Mouse (Mus musculus) liver, embryonic 13.5 days (tissue): ENCODE measurements around the gene Arrdc5. TPM values are rescaled to one million over a fixed set of nuclear protein-coding genes. Genes with fewer than 3 reads are reported as not detected.

Experiments used
- ATAC-seq: fragments of 200-750 bp; cut with Nextera tagmentation; 2 replicates; pipeline ENCODE4 v1.8.0; 2017; ENCODE audit warnings: low read depth, mild to moderate bottlenecking, moderate number of reproducible peaks, moderate library complexity
- DNase-seq: peaks from one replicate; pipeline ENCODE4 v3.0.0; 2022
- H3K27ac ChIP-seq: fragments of 300-500 bp; sonication (generic); 2 replicates; pipeline ENCODE4 v1.5.1; 2015; ENCODE audit warnings: moderate library complexity, mild to moderate bottlenecking, inconsistent platforms
- H3K27me3 ChIP-seq: fragments of 300-500 bp; sonication (generic); 2 replicates; pipeline ENCODE4 v1.6.1; 2015; ENCODE audit warnings: mild to moderate bottlenecking, inconsistent platforms
- H3K36me3 ChIP-seq: fragments of 300-500 bp; sonication (generic); 2 replicates; pipeline ENCODE4 v1.6.1; 2015; ENCODE audit warnings: mild to moderate bottlenecking, inconsistent platforms
- H3K4me1 ChIP-seq: fragments of 300-500 bp; sonication (generic); replicated peaks from 2 replicates; pipeline ENCODE4 v1.6.1; 2015; ENCODE audit warnings: inconsistent platforms
- H3K4me2 ChIP-seq: fragments of 300-500 bp; sonication (generic); 2 replicates; pipeline ENCODE4 v1.6.1; 2015; ENCODE audit warnings: inconsistent platforms, mild to moderate bottlenecking, moderate library complexity
- H3K4me3 ChIP-seq: fragments of 300-500 bp; sonication (generic); replicated peaks from 2 replicates; pipeline ENCODE4 v1.5.1; 2015; ENCODE audit warnings: mild to moderate bottlenecking, inconsistent platforms
- H3K9ac ChIP-seq: fragments of 300-500 bp; sonication (generic); 2 replicates; pipeline ENCODE4 v1.6.1; 2015; ENCODE audit warnings: mild to moderate bottlenecking, inconsistent platforms
- H3K9me3 ChIP-seq: fragments of 300-500 bp; sonication (generic); replicated peaks from 2 replicates; pipeline ENCODE4 v1.6.1; 2016; ENCODE audit warnings: inconsistent platforms
- WGBS: fragments of 180-500 bp; shearing (Covaris S2); methylation state at CpG from one replicate; pipeline ENCODE4 v1.1.7; 2015; ENCODE audit not compliant: insufficient replicate concordance; 5-methylcytosine and 5-hydroxymethylcytosine counted together
- polyA plus RNA-seq: library from polyadenylated mRNA; unstranded; fragments of >200 nt; fragmentation: Nextera tagmentation; extraction: Ambion mirVana; gene quantifications from 2 replicates; pipeline ENCODE4 v1.2.1, GENCODE M21; 2015

The Arrdc5 gene
- polyA plus RNA-seq, 1 experiment from 2014 or later: not detected

- H3K9ac ChIP-seq: no peak overlapping the region
Measured at GRCm38 (mm10) chr17:56329267-56329666, 29.2 kb upstream of the Arrdc5 start.

GRCm38 (mm10) chr17:56326153-56327147 is 26.4 kb upstream of the Arrdc5 start:
- WGBS: 4% methylated on average over 67 of the region's 67 CpGs
- Histone ChIP-seq H3K27ac (peak overlapping the region; percentile 95), H3K4me3 (peak overlapping the region; percentile 81), H3K4me2 (peak overlapping the region; percentile 99), H3K9ac (peak overlapping the region; percentile 93), H3K36me3 (peaks cover 28% of the 10 kb centered on the region), H3K4me1 (peaks cover 52% of the 10 kb centered on the region), H3K27me3 (no peaks in the 10 kb centered on the region), H3K9me3 (no peaks in the 10 kb centered on the region)
- ATAC-seq (peak; percentile 43), DNase-seq (no peak)

More at GRCm38 (mm10) chr17:56329267-56329666, 29.2 kb upstream of the Arrdc5 start:
- H3K9me3 ChIP-seq: no peaks in the 10 kb centered on the region
- DNase-seq: no peak
- no peak overlapping the region for H3K27ac ChIP-seq
- no peaks in the 10 kb centered on the region for H3K27me3 ChIP-seq
- H3K4me1 ChIP-seq: peaks cover 60% of the 10 kb centered on the region
- H3K4me3 ChIP-seq: no peak overlapping the region
- H3K4me2 ChIP-seq: no peak overlapping the region
- ATAC-seq: no peak
- peaks cover 3% of the 10 kb centered on the region; the same call in 1 of the 2 replicates for H3K36me3 ChIP-seq

- Histone ChIP-seq H3K27ac (peak within 1 kb of the TSS; percentile 95), H3K4me1 (peaks cover 52% of the 10 kb centered on the region), H3K27me3 (no peaks in the 10 kb centered on the region), H3K9me3 (no peaks in the 10 kb centered on the region), H3K36me3 (peaks cover 36% of the 10 kb centered on the region), H3K9ac (peak within 1 kb of the TSS; percentile 93), H3K4me3 (peak within 1 kb of the TSS; percentile 81), H3K4me2 (peak within 1 kb of the TSS; percentile 99)
- under 1% methylated on average over 57 of the region's 57 CpGs for WGBS
- ATAC-seq: peak; percentile 97
- DNase-seq: peak; percentile 99
Measured at GRCm38 (mm10) chr17:56325450-56326152, 25.5 kb upstream of the Arrdc5 start, which contains the start of gene Kdm4b. Kdm4b (plus strand) TSS chr17:56326062.

- WGBS: 69% methylated on average over 3 of the region's 3 CpGs
- H3K36me3 ChIP-seq: peaks cover 48% of the 10 kb centered on the region
- no peak for DNase-seq
- H3K4me1 ChIP-seq: peaks cover 47% of the 10 kb centered on the region
- H3K4me2 ChIP-seq: peak overlapping the region; percentile 77
- ATAC-seq: no peak
- no peaks in the 10 kb centered on the region for H3K27me3 ChIP-seq
- H3K9me3 ChIP-seq: no peaks in the 10 kb centered on the region
- H3K4me3 ChIP-seq: no peak overlapping the region
- 0 out of 2 replicates have a peak overlapping the region, but pooled peaks have one; percentile 58 for H3K9ac ChIP-seq
- peak overlapping the region; percentile 84 for H3K27ac ChIP-seq
Measured at GRCm38 (mm10) chr17:56324419-56324818, 24.3 kb upstream of the Arrdc5 start.

GRCm38 (mm10) chr17:56309191-56309945 is 9.3 kb upstream of the Arrdc5 start:
- Histone ChIP-seq H3K9ac (no peak overlapping the region), H3K4me1 (peaks cover 43% of the 10 kb centered on the region), H3K4me2 (no peak overlapping the region), H3K27ac (no peak overlapping the region), H3K4me3 (no peak overlapping the region), H3K27me3 (no peaks in the 10 kb centered on the region), H3K9me3 (no peaks in the 10 kb centered on the region), H3K36me3 (peaks cover 98% of the 10 kb centered on the region)
- WGBS: 85% methylated on average over 15 of the region's 15 CpGs
- no peak for ATAC-seq
- DNase-seq: no peak

- DNase-seq: no peak
- peaks cover 48% of the 10 kb centered on the region for H3K4me1 ChIP-seq
- 0 out of 2 replicates have a peak overlapping the region, but pooled peaks have one; percentile 88 for H3K9ac ChIP-seq
- WGBS: 83% methylated on average over 6 of the region's 6 CpGs
- H3K36me3 ChIP-seq: peaks cover 85% of the 10 kb centered on the region
- H3K4me2 ChIP-seq: no peak overlapping the region
- no peak overlapping the region for H3K27ac ChIP-seq
- no peaks in the 10 kb centered on the region for H3K27me3 ChIP-seq
- H3K9me3 ChIP-seq: no peaks in the 10 kb centered on the region
- H3K4me3 ChIP-seq: no peak overlapping the region
- no peak for ATAC-seq
Measured at GRCm38 (mm10) chr17:56308088-56308487, 8.0 kb upstream of the Arrdc5 start.

- WGBS: 72% methylated on average over 8 of the region's 8 CpGs
- peak overlapping the region; percentile 74 for H3K27ac ChIP-seq
Measured at GRCm38 (mm10) chr17:56305826-56306225, 5.7 kb upstream of the Arrdc5 start.

GRCm38 (mm10) chr17:56305156-56305555 is 5.1 kb upstream of the Arrdc5 start:
- 32% methylated on average over 9 of the region's 9 CpGs for WGBS
- 0 out of 2 replicates have a peak, but pooled peaks cover 2% of the 10 kb centered on the region for H3K27me3 ChIP-seq
- ATAC-seq: no peak

More at GRCm38 (mm10) chr17:56305826-56306225, 5.7 kb upstream of the Arrdc5 start:
- Histone ChIP-seq H3K4me2 (peak overlapping the region; percentile 97), H3K36me3 (peaks cover 62% of the 10 kb centered on the region), H3K4me3 (peak overlapping the region; percentile 91), H3K9me3 (no peaks in the 10 kb centered on the region), H3K4me1 (peaks cover 61% of the 10 kb centered on the region), H3K27me3 (no peaks in the 10 kb centered on the region), H3K9ac (peak overlapping the region; percentile 88)
- no peak for DNase-seq
- ATAC-seq: no peak

GRCm38 (mm10) chr17:56304718-56305117 is 4.6 kb upstream of the Arrdc5 start:
- WGBS: 15% methylated on average over 11 of the region's 11 CpGs
- DNase-seq: no peak
- Histone ChIP-seq H3K9ac (peak overlapping the region; percentile 88), H3K4me1 (peaks cover 61% of the 10 kb centered on the region), H3K9me3 (no peaks in the 10 kb centered on the region), H3K4me3 (peak overlapping the region; percentile 91), H3K4me2 (peak overlapping the region; percentile 97), H3K27me3 (0 out of 2 replicates have a peak, but pooled peaks cover 3% of the 10 kb centered on the region), H3K27ac (peak overlapping the region; percentile 74), H3K36me3 (peaks cover 51% of the 10 kb centered on the region)
- no peak for ATAC-seq

More at GRCm38 (mm10) chr17:56305156-56305555, 5.1 kb upstream of the Arrdc5 start:
- Histone ChIP-seq H3K9me3 (no peaks in the 10 kb centered on the region), H3K4me2 (peak overlapping the region; percentile 97), H3K36me3 (peaks cover 56% of the 10 kb centered on the region), H3K4me1 (peaks cover 61% of the 10 kb centered on the region), H3K27ac (peak overlapping the region; percentile 74), H3K4me3 (peak overlapping the region; percentile 91), H3K9ac (peak overlapping the region; percentile 88)
- DNase-seq: no peak

GRCm38 (mm10) chr17:56303847-56304586 is 3.9 kb upstream of the Arrdc5 start:
- Histone ChIP-seq H3K4me1 (peaks cover 61% of the 10 kb centered on the region), H3K4me3 (peak overlapping the region; percentile 91), H3K9ac (peak overlapping the region; percentile 93), H3K4me2 (peak overlapping the region; percentile 97), H3K9me3 (no peaks in the 10 kb centered on the region), H3K27me3 (0 out of 2 replicates have a peak, but pooled peaks cover 3% of the 10 kb centered on the region), H3K36me3 (peaks cover 44% of the 10 kb centered on the region), H3K27ac (peak overlapping the region; percentile 96)
- DNase-seq: peak; percentile 96
- ATAC-seq: peak; percentile 87
- WGBS: 1% methylated on average over 68 of the region's 68 CpGs
